Mouse (Mus musculus) erythroblast, embryonic 14.5 days (primary cell): ENCODE results near the gene Rab6b. TPM values are rescaled to one million over a fixed set of nuclear protein-coding genes. Genes with fewer than 3 reads are reported as not detected.

Source experiments
- H3K27me3 ChIP-seq: 2 replicates; pipeline ENCODE4 v1.6.1; 2012; ENCODE audit warnings: inconsistent platforms; ENCODE audit not compliant: control insufficient read depth
- H3K36me3 ChIP-seq: 2 replicates; pipeline ENCODE4 v1.6.1; 2012; ENCODE audit warnings: mild to moderate bottlenecking, inconsistent platforms; ENCODE audit not compliant: control insufficient read depth
- H3K4me1 ChIP-seq: 2 replicates; pipeline ENCODE4 v1.6.1; 2012; ENCODE audit warnings: inconsistent platforms; ENCODE audit not compliant: control insufficient read depth
- H3K4me3 ChIP-seq: replicated peaks from 2 replicates; pipeline ENCODE3; 2012; ENCODE audit warnings: moderate library complexity, mild to moderate bottlenecking, inconsistent platforms
- H3K9me3 ChIP-seq: 2 replicates; pipeline ENCODE4 v1.6.1; 2012; ENCODE audit warnings: low read length, inconsistent platforms, mixed read lengths; ENCODE audit not compliant: control insufficient read depth
- GATA1 ChIP-seq: IDR thresholded peaks from 2 replicates; pipeline ENCODE4 v1.6.1; 2012; ENCODE audit warnings: low read length, inconsistent platforms, mixed read lengths
- TAL1 ChIP-seq: IDR thresholded peaks from 3 replicates; pipeline ENCODE4 v1.6.1; 2012; ENCODE audit warnings: low read length, inconsistent platforms, mixed read lengths
- polyA plus RNA-seq: library from polyadenylated mRNA; stranded (reverse); fragments of >175 nt; gene quantifications from 2 replicates; pipeline ENCODE4 v1.2.3, GENCODE M21; 2012

The Rab6b gene
- polyA plus RNA-seq, 1 experiment: not detected

GRCm38 (mm10) chr9:103078194-103078691, 33.3 kb upstream of the Rab6b start:
- H3K4me3 ChIP-seq: no peak overlapping the region
- H3K36me3 ChIP-seq: no peaks in the 10 kb centered on the region; the same call in 1 of the 2 replicates
- no peaks in the 10 kb centered on the region for H3K27me3 ChIP-seq
- no peaks in the 10 kb centered on the region for H3K9me3 ChIP-seq
- TF ChIP-seq TAL1 (no peak), GATA1 (no peak)
- no peaks in the 10 kb centered on the region for H3K4me1 ChIP-seq

- H3K27me3 ChIP-seq: no peaks in the 10 kb centered on the region
- no peaks in the 10 kb centered on the region for H3K9me3 ChIP-seq
- TF ChIP-seq GATA1: no peak
- no peak for TF ChIP-seq TAL1
Observed at GRCm38 (mm10) chr9:103080211-103080610, 31.4 kb upstream of the Rab6b start.

GRCm38 (mm10) chr9:103082246-103082975, 29.2 kb upstream of the Rab6b start:
- TF ChIP-seq GATA1 (no peak), TAL1 (no peak)
- Histone ChIP-seq H3K4me1 (no peaks in the 10 kb centered on the region), H3K36me3 (no peaks in the 10 kb centered on the region; the same call in 1 of the 2 replicates), H3K9me3 (no peaks in the 10 kb centered on the region), H3K27me3 (no peaks in the 10 kb centered on the region), H3K4me3 (no peak overlapping the region)

More at GRCm38 (mm10) chr9:103080211-103080610, 31.4 kb upstream of the Rab6b start:
- Histone ChIP-seq H3K4me1 (no peaks in the 10 kb centered on the region), H3K4me3 (no peak overlapping the region), H3K36me3 (no peaks in the 10 kb centered on the region; the same call in 1 of the 2 replicates)

GRCm38 (mm10) chr9:103083405-103083804, 28.2 kb upstream of the Rab6b start:
- Histone ChIP-seq H3K4me1 (no peaks in the 10 kb centered on the region), H3K9me3 (no peaks in the 10 kb centered on the region), H3K36me3 (no peaks in the 10 kb centered on the region; the same call in 1 of the 2 replicates), H3K4me3 (no peak overlapping the region), H3K27me3 (no peaks in the 10 kb centered on the region)
- TF ChIP-seq TAL1: no peak
- no peak for TF ChIP-seq GATA1

GRCm38 (mm10) chr9:103086736-103087135, 24.9 kb upstream of the Rab6b start:
- Histone ChIP-seq H3K9me3 (no peaks in the 10 kb centered on the region), H3K4me3 (no peak overlapping the region), H3K27me3 (no peaks in the 10 kb centered on the region), H3K36me3 (no peaks in the 10 kb centered on the region; the same call in 1 of the 2 replicates), H3K4me1 (peaks cover 8% of the 10 kb centered on the region)
- TF ChIP-seq TAL1: no peak
- no peak for TF ChIP-seq GATA1

- Histone ChIP-seq H3K9me3 (no peaks in the 10 kb centered on the region), H3K27me3 (no peaks in the 10 kb centered on the region), H3K4me1 (peaks cover 11% of the 10 kb centered on the region), H3K36me3 (no peaks in the 10 kb centered on the region; the same call in 1 of the 2 replicates), H3K4me3 (no peak overlapping the region)
- TF ChIP-seq TAL1: no peak
- no peak for TF ChIP-seq GATA1
Observed at GRCm38 (mm10) chr9:103087301-103087700, 24.3 kb upstream of the Rab6b start.

GRCm38 (mm10) chr9:103088661-103089060, 22.9 kb upstream of the Rab6b start:
- H3K4me3 ChIP-seq: no peak overlapping the region
- H3K4me1 ChIP-seq: peaks cover 14% of the 10 kb centered on the region
- H3K27me3 ChIP-seq: no peaks in the 10 kb centered on the region

GRCm38 (mm10) chr9:103090116-103090875, 21.3 kb upstream of the Rab6b start:
- no peak overlapping the region for H3K4me3 ChIP-seq
- H3K4me1 ChIP-seq: peaks cover 14% of the 10 kb centered on the region
- H3K27me3 ChIP-seq: no peaks in the 10 kb centered on the region
- TF ChIP-seq TAL1 (no peak), GATA1 (no peak)
- no peaks in the 10 kb centered on the region; the same call in 1 of the 2 replicates for H3K36me3 ChIP-seq
- H3K9me3 ChIP-seq: no peaks in the 10 kb centered on the region

More at GRCm38 (mm10) chr9:103088661-103089060, 22.9 kb upstream of the Rab6b start:
- Histone ChIP-seq H3K36me3 (no peaks in the 10 kb centered on the region; the same call in 1 of the 2 replicates), H3K9me3 (no peaks in the 10 kb centered on the region)
- TF ChIP-seq TAL1 (no peak), GATA1 (no peak)
